Mouse (Mus musculus): ENCODE measurements around the gene E130308A19Rik. TPM values are rescaled to one million over a fixed set of nuclear protein-coding genes. Genes with fewer than 3 reads are reported as not detected.
A peak's percentile ranks its signal among the peaks of the same experiment; 100 is the strongest.
"Not testable (repeated sequence)": the region's sequence is repeated elsewhere in the genome, so short reads cannot be mapped to it uniquely, and the experiment has no call there.

E130308A19Rik gene
- polyA plus RNA-seq, 1 experiment from 2014 or later: 37.3 TPM

DNA sequence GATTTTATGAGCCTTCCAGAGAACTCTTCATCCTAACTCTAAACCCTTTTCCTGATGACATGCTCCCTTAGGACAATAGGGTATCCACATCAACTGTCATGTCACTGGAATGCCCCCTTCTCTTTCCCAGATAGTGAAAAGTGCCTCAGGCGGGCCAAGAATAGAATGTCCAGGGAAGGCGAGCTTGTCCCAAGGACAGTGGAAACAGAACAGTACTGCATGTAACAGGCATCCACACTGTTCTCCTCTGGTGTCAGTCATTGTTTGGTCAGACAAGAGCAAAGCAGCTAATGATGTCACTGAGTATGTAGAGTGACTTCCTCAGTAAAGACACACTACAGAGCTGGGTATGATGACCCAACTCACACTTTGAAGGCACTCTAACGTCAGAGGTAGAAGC, 151.8 kb downstream of the E130308A19Rik start:
- H3K36me3 ChIP-seq (ENCODE audit: control insufficient read depth, insufficient read depth, low read length): peaks cover 3% of the 10 kb centered on the region; the same call in 1 of the 2 replicates
- WGBS: 84% methylated on average over 3 of the region's 3 CpGs

DNA sequence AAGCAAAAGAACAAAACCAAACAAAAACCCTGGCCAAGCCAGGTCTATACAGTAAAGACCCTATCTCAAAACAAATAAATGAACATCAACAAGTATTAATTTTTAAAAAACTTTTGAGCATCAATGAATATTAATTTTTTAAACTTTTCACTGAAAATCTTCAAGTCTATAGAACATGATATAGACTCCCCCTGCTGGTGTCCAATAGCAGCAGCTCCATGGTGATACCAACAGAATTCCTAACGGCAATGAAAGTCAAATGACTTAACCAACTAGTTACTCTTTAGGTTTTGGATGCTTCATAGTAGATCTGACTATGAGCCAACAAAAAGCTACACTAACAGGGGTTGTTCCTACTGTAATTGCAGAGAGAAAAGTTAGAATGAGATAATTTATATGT, 154.6 kb downstream of the E130308A19Rik start:
- WGBS: 7% methylated on average over 1 of the region's 1 CpGs
- Histone ChIP-seq H3K4me2 (ENCODE audit: low read length) (no peak overlapping the region), H3K4me3 (ENCODE audit: low read length) (no peak overlapping the region), H3K27me3 (replicated peaks; ENCODE audit: control insufficient read depth, insufficient read depth, low read length) (no peaks in the 10 kb centered on the region), H3K4me1 (ENCODE audit: control insufficient read depth, insufficient read depth, low read depth, low read length) (peaks cover 11% of the 10 kb centered on the region), H3K27ac (ENCODE audit: low read depth, low read length) (no peak overlapping the region), H3K9ac (ENCODE audit: low read depth, low read length) (no peak overlapping the region), H3K36me3 (ENCODE audit: control insufficient read depth, insufficient read depth, low read length) (no peaks in the 10 kb centered on the region), H3K9me3 (ENCODE audit: control insufficient read depth, low read length) (no peaks in the 10 kb centered on the region)
- no peak for ATAC-seq

More for the DNA sequence above, 151.8 kb downstream of the E130308A19Rik start:
- Histone ChIP-seq H3K4me2 (ENCODE audit: low read length) (no peak overlapping the region), H3K4me1 (ENCODE audit: control insufficient read depth, insufficient read depth, low read depth, low read length) (peaks cover 10% of the 10 kb centered on the region), H3K27ac (ENCODE audit: low read depth, low read length) (no peak overlapping the region), H3K27me3 (replicated peaks; ENCODE audit: control insufficient read depth, insufficient read depth, low read length) (no peaks in the 10 kb centered on the region), H3K9ac (ENCODE audit: low read depth, low read length) (no peak overlapping the region), H3K9me3 (ENCODE audit: control insufficient read depth, low read length) (no peaks in the 10 kb centered on the region), H3K4me3 (ENCODE audit: low read length) (no peak overlapping the region)
- no peak for ATAC-seq

DNA sequence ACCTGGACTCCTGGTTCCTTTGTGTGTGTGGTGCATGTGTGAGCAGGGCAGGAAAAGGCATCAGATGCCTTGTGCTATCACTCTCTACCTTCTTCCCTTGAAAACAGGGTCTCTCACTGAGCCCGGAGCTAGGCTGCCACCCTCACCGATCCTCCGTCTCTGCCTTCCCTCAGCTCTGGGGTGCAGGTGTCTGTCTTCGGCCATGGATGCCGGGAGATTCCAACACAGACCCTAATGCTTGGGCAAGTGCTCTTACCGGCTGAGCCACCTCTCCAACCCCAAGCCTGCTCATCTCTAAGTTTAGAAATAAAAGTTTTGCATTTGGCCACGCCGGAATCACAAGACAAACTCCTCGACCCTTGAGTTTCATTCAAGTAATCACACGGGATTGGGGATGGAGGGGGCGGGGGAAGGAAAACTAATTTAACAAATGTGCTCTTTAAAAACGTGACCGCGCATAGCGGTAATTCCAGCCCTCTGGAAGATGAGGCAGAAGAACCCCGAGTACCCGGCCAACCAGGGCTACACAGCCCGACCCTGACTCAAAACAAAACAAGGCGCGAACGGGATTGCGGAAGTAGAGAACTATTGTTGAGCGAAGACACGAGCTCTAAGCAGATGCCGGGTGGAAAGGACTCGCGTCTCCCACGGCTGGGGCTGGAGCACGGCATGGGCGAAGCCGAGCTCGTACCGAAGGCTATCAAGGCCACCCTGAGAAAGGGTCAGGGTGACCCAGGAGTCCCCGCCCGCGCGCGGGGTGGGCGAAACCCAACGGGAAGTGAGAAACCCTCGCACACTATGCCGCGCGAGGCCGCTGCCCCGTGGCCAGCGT, 157.1 kb downstream of the E130308A19Rik start:
- 0% methylated on average over 47 of the region's 47 CpGs for WGBS
- ATAC-seq: peak; percentile 71

DNA sequence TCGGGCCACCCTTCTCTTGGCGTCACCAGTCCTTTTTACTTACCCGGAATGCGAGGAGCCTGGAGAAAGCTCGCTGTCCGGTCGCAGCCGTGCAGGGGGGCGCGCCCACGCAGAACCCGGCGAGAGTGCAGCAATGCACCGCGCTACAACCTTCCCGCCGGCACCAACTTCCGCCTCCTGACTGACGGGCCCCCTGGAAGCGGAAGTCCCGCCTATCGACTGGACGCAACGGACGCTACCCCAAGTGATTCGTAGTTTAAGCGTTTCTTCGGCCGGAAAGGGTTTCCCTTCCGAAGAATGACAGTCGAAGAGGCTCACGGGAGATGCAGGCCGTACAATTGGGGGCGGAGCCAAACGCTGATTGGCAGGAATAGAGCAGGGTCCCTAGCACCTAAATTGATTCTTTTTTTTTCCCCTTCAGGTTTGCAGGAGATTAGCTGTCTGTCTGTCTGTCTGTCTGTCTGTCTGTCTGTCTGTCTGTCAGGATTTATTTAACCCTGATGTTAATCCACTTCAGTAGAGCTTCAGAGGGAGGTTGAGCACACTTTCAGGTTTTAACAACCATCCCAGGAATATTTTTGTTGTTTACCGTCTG, 157.8 kb downstream of the E130308A19Rik start:
- ATAC-seq: peak; percentile 97
- Histone ChIP-seq H3K4me1 (ENCODE audit: control insufficient read depth, insufficient read depth, low read depth, low read length) (peaks cover 11% of the 10 kb centered on the region), H3K9me3 (ENCODE audit: control insufficient read depth, low read length) (no peaks in the 10 kb centered on the region), H3K27me3 (replicated peaks; ENCODE audit: control insufficient read depth, insufficient read depth, low read length) (no peaks in the 10 kb centered on the region), H3K4me2 (ENCODE audit: low read length) (peak overlapping the region; percentile 97), H3K9ac (ENCODE audit: low read depth, low read length) (peak overlapping the region; percentile 75), H3K4me3 (ENCODE audit: low read length) (peak overlapping the region; percentile 70), H3K36me3 (ENCODE audit: control insufficient read depth, insufficient read depth, low read length) (no peaks in the 10 kb centered on the region), H3K27ac (ENCODE audit: low read depth, low read length) (peak overlapping the region; percentile 73)
- WGBS: 1% methylated on average over 36 of the region's 36 CpGs

More for the DNA sequence above, 157.1 kb downstream of the E130308A19Rik start:
- Histone ChIP-seq H3K27me3 (replicated peaks; ENCODE audit: control insufficient read depth, insufficient read depth, low read length) (no peaks in the 10 kb centered on the region), H3K4me3 (ENCODE audit: low read length) (peak overlapping the region; percentile 70), H3K36me3 (ENCODE audit: control insufficient read depth, insufficient read depth, low read length) (no peaks in the 10 kb centered on the region), H3K9me3 (ENCODE audit: control insufficient read depth, low read length) (no peaks in the 10 kb centered on the region), H3K4me2 (ENCODE audit: low read length) (peak overlapping the region; percentile 97), H3K27ac (ENCODE audit: low read depth, low read length) (peak overlapping the region; percentile 73), H3K9ac (ENCODE audit: low read depth, low read length) (peak overlapping the region; percentile 75), H3K4me1 (ENCODE audit: control insufficient read depth, insufficient read depth, low read depth, low read length) (peaks cover 11% of the 10 kb centered on the region)

DNA sequence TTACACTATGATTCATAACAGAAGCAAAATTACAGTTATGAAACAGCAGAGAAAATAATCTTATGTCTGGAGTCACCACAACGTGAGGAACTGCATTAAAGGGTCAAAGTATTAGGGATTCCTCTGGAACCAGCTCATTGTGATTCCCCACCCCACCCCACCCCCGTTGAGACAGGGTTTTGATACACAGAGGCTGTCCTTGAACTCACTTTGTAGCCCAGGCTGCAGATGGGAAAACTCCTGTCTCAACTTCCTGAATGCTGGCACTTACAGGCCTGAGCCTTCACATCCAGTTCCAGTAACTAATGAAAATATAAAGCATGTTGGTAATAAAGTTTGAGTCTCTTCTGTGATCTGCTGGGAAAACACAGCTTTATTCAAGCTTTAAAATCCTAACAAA, 159.4 kb downstream of the E130308A19Rik start:
- ATAC-seq: no peak
- Histone ChIP-seq H3K4me2 (ENCODE audit: low read length) (no peak overlapping the region), H3K4me3 (ENCODE audit: low read length) (no peak overlapping the region), H3K4me1 (ENCODE audit: control insufficient read depth, insufficient read depth, low read depth, low read length) (peaks cover 11% of the 10 kb centered on the region), H3K27me3 (replicated peaks; ENCODE audit: control insufficient read depth, insufficient read depth, low read length) (no peaks in the 10 kb centered on the region), H3K9me3 (ENCODE audit: control insufficient read depth, low read length) (no peaks in the 10 kb centered on the region), H3K36me3 (ENCODE audit: control insufficient read depth, insufficient read depth, low read length) (no peaks in the 10 kb centered on the region), H3K9ac (ENCODE audit: low read depth, low read length) (no peak overlapping the region), H3K27ac (ENCODE audit: low read depth, low read length) (no peak overlapping the region)
- WGBS: 24% methylated on average over 2 of the region's 2 CpGs

DNA sequence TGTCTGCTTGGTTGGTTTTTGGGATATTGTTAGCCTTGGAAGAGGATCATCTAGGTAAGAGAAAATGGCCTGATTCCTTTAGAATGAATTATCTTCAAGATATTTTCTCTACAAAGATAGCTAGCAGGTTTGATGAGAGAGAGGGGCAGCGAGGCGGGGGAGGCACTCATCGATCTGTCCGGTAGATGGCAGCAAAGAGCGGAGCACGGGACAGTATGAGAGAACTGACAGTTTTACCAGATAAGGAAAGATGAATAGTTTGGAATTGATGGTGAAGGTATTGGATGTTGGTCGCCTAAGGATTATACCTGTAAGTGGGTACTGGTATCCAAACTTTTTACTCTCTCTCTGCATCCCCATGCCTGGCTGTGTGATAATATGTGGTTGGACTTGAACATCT, 160.7 kb downstream of the E130308A19Rik start:
- ATAC-seq: no peak
- H3K4me1 ChIP-seq (ENCODE audit: control insufficient read depth, insufficient read depth, low read depth, low read length): peaks cover 8% of the 10 kb centered on the region
- H3K9me3 ChIP-seq (ENCODE audit: control insufficient read depth, low read length): no peaks in the 10 kb centered on the region
- H3K4me2 ChIP-seq (ENCODE audit: low read length): no peak overlapping the region
- H3K27me3 ChIP-seq (replicated peaks; ENCODE audit: control insufficient read depth, insufficient read depth, low read length): no peaks in the 10 kb centered on the region
- H3K9ac ChIP-seq (ENCODE audit: low read depth, low read length): no peak overlapping the region
- H3K4me3 ChIP-seq (ENCODE audit: low read length): no peak overlapping the region
- H3K36me3 ChIP-seq (ENCODE audit: control insufficient read depth, insufficient read depth, low read length): no peaks in the 10 kb centered on the region
- no peak overlapping the region for H3K27ac ChIP-seq (ENCODE audit: low read depth, low read length)
- WGBS: 2% methylated on average over 7 of the region's 7 CpGs

DNA sequence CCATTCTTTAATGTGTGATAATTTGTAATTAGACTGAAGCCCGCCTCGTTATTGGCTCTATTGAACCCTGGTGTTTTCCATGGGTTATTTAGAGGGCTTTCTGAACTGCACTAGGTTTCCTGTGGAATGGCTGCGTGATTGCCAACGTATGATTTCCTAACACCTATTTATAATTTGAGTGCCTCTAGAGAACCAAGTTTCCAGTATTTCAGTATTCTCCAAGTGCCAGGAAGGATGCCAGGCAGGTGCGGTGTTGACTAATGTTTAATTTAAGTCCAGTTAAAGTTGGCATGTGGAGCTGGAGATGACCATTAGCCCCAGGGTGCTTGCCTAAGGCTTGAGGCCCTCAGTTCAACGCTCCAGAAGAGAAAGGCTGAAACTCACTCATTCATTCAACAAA, 161.1 kb downstream of the E130308A19Rik start:
- 67% methylated on average over 6 of the region's 6 CpGs for WGBS
- H3K4me3 ChIP-seq (ENCODE audit: low read length): no peak overlapping the region
- no peaks in the 10 kb centered on the region for H3K27me3 ChIP-seq (replicated peaks; ENCODE audit: control insufficient read depth, insufficient read depth, low read length)
- peaks cover 5% of the 10 kb centered on the region for H3K4me1 ChIP-seq (ENCODE audit: control insufficient read depth, insufficient read depth, low read depth, low read length)
- no peaks in the 10 kb centered on the region for H3K36me3 ChIP-seq (ENCODE audit: control insufficient read depth, insufficient read depth, low read length)
- ATAC-seq: no peak
- no peak overlapping the region for H3K4me2 ChIP-seq (ENCODE audit: low read length)
- no peak overlapping the region for H3K9ac ChIP-seq (ENCODE audit: low read depth, low read length)
- H3K9me3 ChIP-seq (ENCODE audit: control insufficient read depth, low read length): no peaks in the 10 kb centered on the region
- H3K27ac ChIP-seq (ENCODE audit: low read depth, low read length): no peak overlapping the region

DNA sequence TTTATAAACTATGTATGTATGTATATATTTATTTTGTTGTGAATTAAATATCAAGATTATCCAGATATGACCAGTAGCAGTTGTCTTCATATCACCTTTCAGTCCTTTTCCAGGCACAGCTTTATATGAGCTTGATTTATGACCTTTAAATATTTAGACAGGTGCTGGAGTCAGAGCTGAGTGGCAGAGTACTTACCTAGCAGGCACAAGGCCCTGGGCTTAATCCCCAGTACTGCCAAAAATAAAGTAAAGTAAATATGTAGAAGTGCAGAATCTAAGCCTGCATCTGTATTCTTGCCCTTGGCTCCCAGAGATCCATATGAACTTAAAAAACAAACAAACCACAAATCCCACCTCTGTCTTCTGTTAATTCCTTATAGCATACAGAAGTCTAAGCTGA, 163.0 kb downstream of the E130308A19Rik start:
- H3K36me3 ChIP-seq (ENCODE audit: control insufficient read depth, insufficient read depth, low read length): no peaks in the 10 kb centered on the region
- no peaks in the 10 kb centered on the region for H3K4me1 ChIP-seq (ENCODE audit: control insufficient read depth, insufficient read depth, low read depth, low read length)
- H3K4me3 ChIP-seq (ENCODE audit: low read length): no peak overlapping the region
- H3K9me3 ChIP-seq (ENCODE audit: control insufficient read depth, low read length): no peaks in the 10 kb centered on the region
- no peaks in the 10 kb centered on the region for H3K27me3 ChIP-seq (replicated peaks; ENCODE audit: control insufficient read depth, insufficient read depth, low read length)
- ATAC-seq: no peak
- no peak overlapping the region for H3K9ac ChIP-seq (ENCODE audit: low read depth, low read length)
- no peak overlapping the region for H3K4me2 ChIP-seq (ENCODE audit: low read length)
- no peak overlapping the region for H3K27ac ChIP-seq (ENCODE audit: low read depth, low read length)

DNA sequence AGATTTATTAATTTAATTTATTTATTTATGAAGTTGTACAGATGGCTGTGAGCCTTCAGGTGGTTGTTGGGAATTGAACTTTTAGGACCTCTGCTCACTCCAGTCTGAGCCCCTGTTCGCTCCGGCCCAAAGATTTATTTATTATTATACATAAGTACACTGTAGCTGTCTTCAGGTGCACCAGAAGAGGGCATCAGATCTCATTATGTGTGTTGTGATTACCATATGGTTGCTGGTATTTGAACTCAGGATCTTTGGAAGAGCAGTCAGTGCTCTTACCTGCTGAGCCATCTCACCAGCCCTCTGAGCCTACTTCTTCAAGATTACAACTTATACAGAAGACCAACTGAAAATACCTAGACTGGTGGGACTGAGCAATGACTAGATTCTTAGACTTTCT, 167.6 kb downstream of the E130308A19Rik start:
- ATAC-seq; H3K36me3 ChIP-seq (ENCODE audit: control insufficient read depth, insufficient read depth, low read length); H3K4me2 ChIP-seq (ENCODE audit: low read length); H3K27ac ChIP-seq (ENCODE audit: low read depth, low read length); H3K4me1 ChIP-seq (ENCODE audit: control insufficient read depth, insufficient read depth, low read depth, low read length); H3K9me3 ChIP-seq (ENCODE audit: control insufficient read depth, low read length); H3K4me3 ChIP-seq (ENCODE audit: low read length); H3K27me3 ChIP-seq (replicated peaks; ENCODE audit: control insufficient read depth, insufficient read depth, low read length); H3K9ac ChIP-seq (ENCODE audit: low read depth, low read length): not testable (repeated sequence)
- 92% methylated on average over 2 of the region's 2 CpGs for WGBS

Measured in hindbrain, embryonic 16.5 days (tissue).